Mouse (Mus musculus) urinary bladder, postnatal 10 days (tissue): ENCODE measurements at regions not wholly inside any gene's neighbourhood (a gene's known extent, or its start where the extent isn't known, plus 50 kb on each side); places are given as distances from the start of the nearest gene placed in this dataset.
A peak's percentile ranks its signal among the peaks of the same experiment; 100 is the strongest.

Experiments used
- DNase-seq: peaks from one replicate; pipeline ENCODE4 v3.0.0; 2022; ENCODE audit warnings: low spot score

GRCm38 (mm10) chr6:98178005-98178404 is 164.5 kb downstream of the Gm765 start:
- DNase-seq, result no peak

DNA sequence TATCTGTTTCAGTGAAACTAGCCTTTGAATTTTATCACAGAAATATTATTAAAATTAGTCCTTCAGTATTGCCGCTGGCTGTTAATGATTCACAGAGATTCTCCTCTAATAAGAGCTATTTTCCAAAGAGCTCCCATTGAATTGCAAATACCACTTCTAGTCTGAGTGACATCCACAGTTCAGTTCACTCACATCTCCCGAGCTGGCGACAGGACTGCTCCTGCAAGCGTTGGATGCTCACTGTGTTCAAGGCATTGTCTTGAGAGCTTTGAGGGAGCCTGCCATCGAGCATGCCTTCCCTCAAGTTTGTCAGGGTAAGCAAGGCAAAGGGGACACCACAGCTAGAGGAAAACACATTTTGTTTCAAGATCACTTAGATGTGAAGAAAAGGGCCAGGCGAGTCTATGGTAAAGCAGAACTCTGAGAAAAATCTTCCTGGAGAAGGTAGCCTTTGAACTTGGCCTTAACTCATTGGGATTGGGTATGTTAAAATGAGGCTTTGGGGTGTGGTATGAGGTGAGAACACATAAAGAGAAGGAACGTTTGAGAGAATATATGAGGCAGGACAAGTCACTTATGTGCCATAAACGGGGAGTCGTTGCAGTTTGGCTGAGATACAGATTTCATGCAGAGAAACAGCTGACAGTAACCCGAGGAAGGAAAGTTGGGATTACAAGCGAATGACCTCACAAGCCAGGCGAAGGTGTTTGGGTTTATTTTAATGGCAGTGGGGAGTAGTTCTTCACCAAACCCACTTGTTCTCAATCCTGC is 193.3 kb downstream of the Gm765 start:
- no peak for DNase-seq

- no peak for DNase-seq
Measured at GRCm38 (mm10) chr6:98147855-98148254, 194.7 kb downstream of the Gm765 start.

DNA sequence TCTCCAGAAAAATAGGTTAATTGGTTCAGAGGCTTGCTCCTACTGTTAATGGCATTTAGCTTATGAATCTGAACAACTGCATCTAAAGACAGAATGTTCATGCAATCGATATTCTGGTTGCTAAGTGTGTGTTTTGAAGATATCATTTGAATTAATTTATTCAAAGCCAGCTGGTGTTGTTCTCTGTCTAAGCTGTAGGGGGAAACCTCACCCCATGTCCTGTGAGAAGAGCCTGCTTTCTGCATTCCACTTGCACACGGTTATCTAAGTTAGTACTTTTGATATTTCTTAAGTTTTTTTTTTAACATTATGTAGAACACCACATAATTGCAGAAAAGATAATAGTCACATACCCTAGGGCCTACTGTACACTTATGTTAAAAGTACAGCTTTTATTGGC is 209.6 kb downstream of the Gm765 start:
- DNase-seq, result no peak

DNA sequence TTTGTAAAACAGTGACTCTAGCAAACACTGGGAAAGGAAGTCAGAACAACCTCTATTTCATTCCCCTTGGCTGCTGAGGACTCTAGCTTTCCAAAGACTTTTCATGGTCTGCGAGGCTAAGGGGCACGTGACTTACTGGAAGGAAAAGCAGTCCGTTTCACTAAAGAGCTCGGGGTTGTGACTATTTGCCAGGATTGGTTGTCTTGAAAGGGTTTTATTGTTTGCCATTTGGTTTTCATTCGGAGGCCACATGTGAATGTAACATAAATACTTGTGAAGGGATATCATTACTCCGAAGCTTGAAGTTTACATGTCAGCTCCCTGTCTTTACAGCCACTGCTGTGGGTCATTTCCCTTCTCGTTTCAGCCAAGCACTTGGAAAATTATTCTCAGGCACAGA is 217.1 kb downstream of the Gm765 start:
- no peak for DNase-seq

- DNase-seq, result no peak
Measured at GRCm38 (mm10) chr6:98118355-98119150, 224.0 kb downstream of the Gm765 start.

GRCm38 (mm10) chr6:98114327-98115134 is 228.0 kb downstream of the Gm765 start:
- no peak for DNase-seq

- DNase-seq, result no peak
Measured at GRCm38 (mm10) chr6:98113708-98114107, 228.8 kb downstream of the Gm765 start.

DNA sequence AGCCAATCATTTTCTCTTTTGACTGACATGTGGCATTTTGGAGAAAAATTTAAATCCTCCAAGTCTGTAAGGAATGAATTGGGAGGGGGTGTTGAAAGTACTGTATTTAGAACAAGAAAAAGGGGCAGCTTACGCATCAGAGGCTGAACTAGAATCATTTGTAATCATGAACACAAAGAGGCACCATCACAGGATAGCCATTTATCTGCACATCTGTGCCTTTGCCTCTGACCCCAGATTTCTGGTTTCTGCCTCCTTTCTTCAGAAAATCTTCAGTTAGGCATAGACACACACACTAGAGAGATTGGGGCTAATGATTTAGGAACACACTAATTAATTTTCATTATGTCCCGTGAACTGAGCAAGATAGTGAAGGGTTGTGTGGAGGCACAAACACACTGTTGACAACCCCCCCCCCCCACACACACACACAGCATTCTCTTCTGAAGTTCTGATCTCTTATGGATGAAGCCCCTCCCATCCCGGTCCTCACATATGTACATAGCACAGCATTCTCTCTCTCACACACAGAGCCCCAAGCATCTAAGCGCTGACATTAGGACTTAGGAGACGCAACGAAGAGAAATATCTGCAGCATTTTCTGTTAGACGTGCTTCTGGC is 229.9 kb downstream of the Gm765 start:
- DNase-seq, result no peak

DNA sequence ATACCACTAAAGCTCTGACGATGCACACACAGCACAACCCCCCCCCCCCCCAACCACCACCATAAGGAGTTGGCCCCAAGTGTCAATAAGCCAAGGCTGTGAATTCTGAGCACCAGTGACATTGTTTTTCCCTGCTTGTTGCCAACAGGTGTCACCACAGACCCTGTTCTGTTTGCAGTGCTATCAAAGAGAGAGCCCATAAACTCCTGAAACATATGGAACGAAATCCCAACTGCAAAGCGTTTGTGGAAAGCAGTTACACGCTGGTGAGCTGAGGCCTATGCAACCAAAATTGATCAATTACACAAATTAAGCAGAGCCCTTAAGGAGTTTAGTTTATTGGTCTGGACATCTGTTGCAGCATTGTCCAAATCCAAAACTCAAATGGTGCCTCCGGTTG is 235.4 kb downstream of the Gm765 start:
- no peak for DNase-seq

GRCm38 (mm10) chr6:98105280-98106090 is 237.1 kb downstream of the Gm765 start:
- peak; percentile 34 for DNase-seq

DNA sequence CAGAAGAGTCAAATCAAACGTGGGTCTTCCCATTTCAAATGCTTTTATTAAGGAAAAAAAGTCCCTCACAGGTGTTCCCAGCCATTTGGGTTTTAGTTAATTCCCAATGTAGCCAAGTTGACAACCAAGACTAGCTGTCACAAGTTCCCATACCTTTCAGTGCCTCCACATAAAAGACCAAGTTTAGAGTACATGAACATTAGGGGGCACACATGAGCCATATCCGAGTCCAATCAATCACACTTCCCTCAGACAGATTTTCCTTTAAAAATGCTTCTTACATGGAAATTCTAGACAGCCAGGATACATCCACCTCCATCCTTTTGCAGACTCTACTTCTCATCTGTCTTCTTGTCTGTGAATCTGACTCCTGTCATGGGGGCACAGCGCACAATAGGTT is 238.1 kb downstream of the Gm765 start:
- no peak for DNase-seq

GRCm38 (mm10) chr6:98101023-98101422 is 241.5 kb downstream of the Gm765 start:
- DNase-seq, result no peak

DNA sequence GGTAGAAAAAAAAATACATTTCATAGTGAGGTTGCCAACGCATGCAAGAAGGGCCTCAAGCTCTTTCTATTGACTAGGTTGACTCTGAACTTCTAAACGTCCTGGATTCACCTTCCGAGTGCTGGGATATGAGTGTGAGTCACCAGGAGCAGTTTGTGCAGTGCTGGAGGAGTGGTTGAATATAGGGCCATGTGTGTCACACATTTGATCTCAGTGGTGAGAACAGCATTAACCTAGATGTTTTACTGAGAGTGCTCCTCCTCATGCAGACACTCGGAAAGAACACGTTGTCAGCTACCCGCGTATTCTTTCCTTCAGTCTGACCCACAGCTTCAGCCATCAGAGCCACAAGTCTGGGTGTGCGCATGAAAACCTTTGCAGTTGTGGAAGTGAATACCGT is 243.4 kb downstream of the Gm765 start:
- no peak for DNase-seq

- DNase-seq, result no peak
Measured at GRCm38 (mm10) chr6:98095243-98095642, 247.3 kb downstream of the Gm765 start.

GRCm38 (mm10) chr6:98089185-98089584 is 253.4 kb downstream of the Gm765 start:
- DNase-seq, result no peak

- DNase-seq, result no peak
Measured at GRCm38 (mm10) chr6:98080076-98080475, 262.5 kb downstream of the Gm765 start.
